In the genomic region with DNA sequence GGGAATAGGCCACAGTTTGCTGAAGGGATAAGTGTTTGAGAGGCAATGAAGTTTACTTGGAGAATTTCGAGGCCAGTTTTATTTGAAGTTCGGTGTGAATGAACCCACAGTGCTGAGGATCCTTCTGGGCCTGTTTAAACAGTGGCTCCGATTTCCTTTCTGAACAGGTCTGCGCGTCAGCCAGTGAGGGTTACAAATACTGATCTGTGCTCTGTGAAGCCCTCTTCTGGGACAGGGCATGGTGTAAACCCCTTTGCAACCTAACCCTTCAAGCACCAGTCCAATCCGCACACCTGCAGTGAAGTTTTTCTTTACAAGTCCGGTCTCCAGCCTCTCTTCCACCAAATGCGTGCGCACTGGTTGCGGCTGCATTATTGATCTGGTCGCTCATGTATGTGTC, we compare ENCODE assay signal across 13 mouse cellular contexts.
"Had no signal": no experiment of that assay in that cellular context is flagged by ENCODE, and none has a peak within 500 bp of the region (broad histone marks: within the 10 kb centered on the region; RNA-seq: fewer than 3 reads in every experiment).

No protein-coding gene starts in this region.

- H3K9ac ChIP-seq: liver, embryonic 15.5 days; midbrain, embryonic 15.5 days; neural tube, embryonic 12.5 days had no signal

- H3K4me1 ChIP-seq: liver, embryonic 15.5 days; megakaryocyte, embryonic 14.5 days; midbrain, embryonic 15.5 days; neural tube, embryonic 12.5 days had no signal

- ATAC-seq: inflammation-experienced regulatory T-cells, adult 6 months; intestine, postnatal 0 days; midbrain, embryonic 15.5 days had no signal

- DNase-seq: kidney, adult 8-10 months; kidney, postnatal 25 days; thymus, postnatal 4 days had no signal

- H3K27ac ChIP-seq: left cerebral cortex, adult 2 months; liver, embryonic 15.5 days; macrophage; midbrain, embryonic 15.5 days; neural tube, embryonic 12.5 days; stomach, postnatal 0 days had no signal

- H3K4me2 ChIP-seq: liver, embryonic 15.5 days; midbrain, embryonic 11.5 days; midbrain, embryonic 15.5 days; neural tube, embryonic 12.5 days had no signal

- H3K9me3 ChIP-seq: liver, embryonic 15.5 days; midbrain, embryonic 15.5 days; neural tube, embryonic 12.5 days had no signal

- H3K27me3 ChIP-seq: liver, embryonic 15.5 days; megakaryocyte, embryonic 14.5 days; midbrain, embryonic 15.5 days; neural tube, embryonic 12.5 days had no signal

- H3K4me3 ChIP-seq: left cerebral cortex, adult 2 months; liver, embryonic 15.5 days; megakaryocyte, embryonic 14.5 days; midbrain, embryonic 15.5 days; neural tube, embryonic 12.5 days had no signal

- H3K36me3 ChIP-seq: liver, embryonic 15.5 days; midbrain, embryonic 15.5 days; neural tube, embryonic 12.5 days had no signal
